Mouse (Mus musculus): ENCODE results near the gene Otof. TPM values are rescaled to one million over a fixed set of nuclear protein-coding genes. Genes with fewer than 3 reads are reported as not detected.

The Otof gene
- polyA plus RNA-seq (2016; fragmentation: Nextera tagmentation; extraction: Ambion mirVana) = 0.42 and 0.73 TPM in 2 replicates

- H3K36me3 ChIP-seq = no peaks in the 10 kb centered on the region
- H3K27ac ChIP-seq (replicated peaks) = no peak within 1 kb of the TSS
- peak; percentile 63; the same call in 1 of the 2 replicates for ATAC-seq (ENCODE audit: low FRiP score, low read depth)
- no peaks in the 10 kb centered on the region for H3K9me3 ChIP-seq
- 30% methylated on average over 11 of the region's 12 CpGs for WGBS
- peaks cover 19% of the 10 kb centered on the region for H3K4me1 ChIP-seq
- peak within 1 kb of the TSS; percentile 31; the same call in 1 of the 2 replicates for H3K9ac ChIP-seq (replicated peaks)
- peak within 1 kb of the TSS; percentile 19 for H3K4me2 ChIP-seq (replicated peaks)
- H3K27me3 ChIP-seq = peaks cover 41% of the 10 kb centered on the region
- no peak within 1 kb of the TSS for H3K4me3 ChIP-seq
Measured at GRCm38 (mm10) chr5:30461821-30462220, at the start of gene Otof. Gene Otof (minus strand): TSS chr5:30461932.

DNA sequence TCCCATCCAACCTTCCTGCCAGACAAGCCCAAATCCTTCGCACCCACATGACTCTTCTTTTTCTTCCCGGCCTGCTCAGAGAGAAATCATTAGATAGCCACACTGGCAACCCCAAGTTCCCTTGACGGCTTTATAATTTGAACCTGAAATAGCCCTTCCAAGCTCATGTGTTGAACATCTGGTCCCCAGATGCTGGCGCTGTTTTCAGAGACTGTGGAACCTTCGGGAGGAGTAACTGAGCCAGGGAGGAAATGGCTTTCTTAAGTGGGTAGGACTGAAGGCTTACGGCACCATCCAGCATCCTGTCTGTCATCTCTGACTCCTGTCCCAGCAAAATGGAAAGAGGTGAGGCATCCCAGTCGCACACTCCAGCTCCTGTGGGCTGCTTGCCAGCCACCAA, 35.6 kb upstream of the Otof start:
- ATAC-seq (ENCODE audit: low FRiP score, low read depth) = no peak

GRCm38 (mm10) chr5:30496821-30497220, 35.1 kb upstream of the Otof start:
- WGBS = 81% methylated on average over 8 of the region's 8 CpGs
- ATAC-seq (ENCODE audit: low FRiP score, low read depth) = no peak
- H3K36me3 ChIP-seq = no peaks in the 10 kb centered on the region

More for the DNA sequence above, 35.6 kb upstream of the Otof start:
- H3K4me1 ChIP-seq = no peaks in the 10 kb centered on the region
- WGBS = 81% methylated on average over 7 of the region's 7 CpGs
- H3K27me3 ChIP-seq = no peaks in the 10 kb centered on the region
- no peaks in the 10 kb centered on the region for H3K9me3 ChIP-seq
- no peak overlapping the region for H3K9ac ChIP-seq (replicated peaks)
- no peaks in the 10 kb centered on the region for H3K36me3 ChIP-seq
- H3K4me2 ChIP-seq (replicated peaks) = no peak overlapping the region
- H3K27ac ChIP-seq (replicated peaks) = no peak overlapping the region
- H3K4me3 ChIP-seq = no peak overlapping the region

DNA sequence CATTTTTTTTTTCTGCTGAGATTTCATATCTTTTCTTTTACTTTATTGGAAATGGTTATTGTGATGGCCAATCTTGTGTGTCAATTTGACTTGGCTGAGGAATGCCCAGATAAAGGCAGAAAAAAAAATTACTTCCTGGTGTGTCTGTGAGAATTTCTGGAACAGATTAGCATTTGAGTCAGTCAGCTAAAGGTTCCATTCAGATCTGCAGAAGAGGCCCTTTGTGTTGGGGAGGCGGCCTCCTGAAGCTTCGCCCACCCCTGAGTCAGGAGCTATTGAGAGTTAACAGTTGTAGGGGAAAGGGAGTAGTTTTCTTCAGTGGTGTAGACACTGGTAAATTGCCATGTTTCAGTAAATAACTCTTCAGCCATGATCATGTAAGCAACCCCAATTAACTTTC, 33.6 kb upstream of the Otof start:
- ATAC-seq (ENCODE audit: low FRiP score, low read depth) = no peak
- Histone ChIP-seq H3K4me2 (replicated peaks) (no peak overlapping the region), H3K36me3 (no peaks in the 10 kb centered on the region), H3K4me3 (no peak overlapping the region), H3K9ac (replicated peaks) (no peak overlapping the region), H3K27me3 (no peaks in the 10 kb centered on the region), H3K4me1 (no peaks in the 10 kb centered on the region), H3K9me3 (no peaks in the 10 kb centered on the region), H3K27ac (replicated peaks) (no peak overlapping the region)
- 29% methylated on average over 2 of the region's 2 CpGs for WGBS

More at GRCm38 (mm10) chr5:30496821-30497220, 35.1 kb upstream of the Otof start:
- Histone ChIP-seq H3K27me3 (no peaks in the 10 kb centered on the region), H3K4me3 (no peak overlapping the region), H3K9ac (replicated peaks) (no peak overlapping the region), H3K9me3 (no peaks in the 10 kb centered on the region), H3K4me2 (replicated peaks) (no peak overlapping the region), H3K4me1 (no peaks in the 10 kb centered on the region), H3K27ac (replicated peaks) (no peak overlapping the region)

DNA sequence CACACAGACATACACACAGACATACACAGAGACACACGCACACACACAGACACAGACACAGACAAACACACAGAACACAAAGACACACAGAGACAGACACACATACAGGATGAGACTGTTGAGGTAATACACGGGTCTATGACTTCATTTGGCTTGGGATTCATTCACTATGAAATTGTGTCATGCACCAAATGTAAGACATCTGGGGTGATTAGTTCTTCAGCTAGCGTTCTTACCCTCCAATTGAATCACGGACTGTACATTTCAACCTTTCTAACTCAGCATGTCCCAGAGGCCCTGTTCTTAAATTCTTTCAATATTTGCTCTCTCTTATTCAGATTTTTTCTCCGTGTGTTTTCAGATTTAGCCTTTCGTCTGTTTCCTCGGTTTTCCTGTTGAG, 32.9 kb upstream of the Otof start:
- Histone ChIP-seq H3K4me3 (no peak overlapping the region), H3K9ac (replicated peaks) (no peak overlapping the region), H3K36me3 (no peaks in the 10 kb centered on the region), H3K4me1 (no peaks in the 10 kb centered on the region), H3K4me2 (replicated peaks) (no peak overlapping the region), H3K27me3 (no peaks in the 10 kb centered on the region), H3K27ac (replicated peaks) (no peak overlapping the region), H3K9me3 (no peaks in the 10 kb centered on the region)
- ATAC-seq (ENCODE audit: low FRiP score, low read depth) = no peak
- WGBS = 87% methylated on average over 7 of the region's 7 CpGs

GRCm38 (mm10) chr5:30493723-30494122, 32.0 kb upstream of the Otof start:
- no peak overlapping the region for H3K9ac ChIP-seq (replicated peaks)
- H3K27me3 ChIP-seq = no peaks in the 10 kb centered on the region
- H3K4me1 ChIP-seq = no peaks in the 10 kb centered on the region
- H3K27ac ChIP-seq (replicated peaks) = no peak overlapping the region
- no peak overlapping the region for H3K4me2 ChIP-seq (replicated peaks)
- H3K9me3 ChIP-seq = no peaks in the 10 kb centered on the region
- ATAC-seq (ENCODE audit: low FRiP score, low read depth) = no peak
- WGBS = 79% methylated on average over 7 of the region's 7 CpGs
- no peak overlapping the region for H3K4me3 ChIP-seq
- no peaks in the 10 kb centered on the region for H3K36me3 ChIP-seq

DNA sequence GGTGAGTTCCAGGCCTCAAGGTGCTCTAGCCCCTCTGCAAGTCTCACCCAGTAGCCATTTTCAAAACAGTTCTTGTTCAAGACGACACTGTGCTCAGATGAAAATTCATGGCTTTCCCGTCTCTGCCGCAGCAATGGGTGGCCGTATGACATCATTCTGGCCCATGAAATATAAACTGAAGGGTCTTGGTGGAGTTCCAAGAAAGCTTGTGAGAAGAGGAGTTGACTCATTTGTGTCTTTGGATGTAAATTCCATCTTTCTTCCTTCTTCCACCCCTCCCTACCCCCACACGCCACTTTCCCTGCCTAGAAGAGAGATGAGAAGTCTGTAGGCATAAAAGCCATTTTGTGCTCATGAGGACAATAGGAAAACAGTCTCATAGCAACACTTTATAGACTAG, 29.1 kb upstream of the Otof start:
- Histone ChIP-seq H3K27me3 (no peaks in the 10 kb centered on the region), H3K4me3 (no peak overlapping the region), H3K4me2 (replicated peaks) (no peak overlapping the region), H3K36me3 (no peaks in the 10 kb centered on the region), H3K27ac (replicated peaks) (no peak overlapping the region), H3K9ac (replicated peaks) (no peak overlapping the region), H3K4me1 (no peaks in the 10 kb centered on the region), H3K9me3 (no peaks in the 10 kb centered on the region)
- ATAC-seq (ENCODE audit: low FRiP score, low read depth) = no peak
- 81% methylated on average over 5 of the region's 5 CpGs for WGBS

DNA sequence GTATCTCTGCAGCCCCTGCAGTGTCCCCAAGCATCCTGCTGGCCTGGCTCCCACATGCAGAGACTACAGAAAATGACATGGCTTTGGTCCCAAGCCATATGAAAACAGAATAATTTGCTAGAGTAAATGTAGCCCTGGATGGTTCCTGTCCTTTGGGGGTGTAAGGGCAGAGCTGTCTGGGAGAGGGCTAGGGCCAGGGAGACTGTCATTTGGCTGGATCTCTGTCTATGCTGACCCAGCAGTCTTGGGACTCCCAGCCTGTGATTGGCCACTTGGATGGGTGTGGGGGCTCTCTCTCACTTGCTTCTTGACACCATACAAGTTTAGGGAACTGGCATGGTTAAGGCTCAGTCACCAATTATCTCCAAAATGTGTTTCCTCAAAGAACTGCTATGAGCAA, 28.5 kb upstream of the Otof start:
- Histone ChIP-seq H3K4me3 (no peak overlapping the region), H3K9me3 (no peaks in the 10 kb centered on the region), H3K4me1 (no peaks in the 10 kb centered on the region), H3K36me3 (no peaks in the 10 kb centered on the region), H3K4me2 (replicated peaks) (no peak overlapping the region), H3K27me3 (no peaks in the 10 kb centered on the region), H3K9ac (replicated peaks) (no peak overlapping the region), H3K27ac (replicated peaks) (no peak overlapping the region)
- ATAC-seq (ENCODE audit: low FRiP score, low read depth) = no peak

DNA sequence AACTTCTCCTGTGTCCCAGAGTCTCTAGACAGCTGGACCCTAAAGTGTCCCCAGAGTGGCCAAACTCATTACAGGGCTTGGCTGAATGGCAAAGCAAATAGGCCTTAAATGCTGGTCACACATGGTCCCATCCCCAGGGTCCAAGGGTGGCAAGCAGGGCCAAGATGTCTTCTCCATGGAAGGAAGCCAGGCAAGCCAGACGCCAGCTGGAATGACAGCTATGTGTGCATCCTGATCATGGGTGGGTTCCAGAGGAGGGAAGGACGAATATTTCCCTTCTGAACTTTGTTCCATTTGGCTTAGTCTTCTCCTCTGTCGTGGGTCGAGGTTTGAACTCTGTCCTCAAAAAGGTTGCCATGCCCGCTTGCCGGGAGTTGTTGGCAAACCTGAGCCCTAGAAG, 23.4 kb upstream of the Otof start:
- Histone ChIP-seq H3K27me3 (no peaks in the 10 kb centered on the region), H3K4me3 (no peak overlapping the region), H3K4me2 (replicated peaks) (no peak overlapping the region), H3K9me3 (no peaks in the 10 kb centered on the region), H3K9ac (replicated peaks) (no peak overlapping the region), H3K4me1 (no peaks in the 10 kb centered on the region), H3K36me3 (no peaks in the 10 kb centered on the region), H3K27ac (replicated peaks) (no peak overlapping the region)
- no peak for ATAC-seq (ENCODE audit: low FRiP score, low read depth)
- WGBS = 85% methylated on average over 6 of the region's 6 CpGs

DNA sequence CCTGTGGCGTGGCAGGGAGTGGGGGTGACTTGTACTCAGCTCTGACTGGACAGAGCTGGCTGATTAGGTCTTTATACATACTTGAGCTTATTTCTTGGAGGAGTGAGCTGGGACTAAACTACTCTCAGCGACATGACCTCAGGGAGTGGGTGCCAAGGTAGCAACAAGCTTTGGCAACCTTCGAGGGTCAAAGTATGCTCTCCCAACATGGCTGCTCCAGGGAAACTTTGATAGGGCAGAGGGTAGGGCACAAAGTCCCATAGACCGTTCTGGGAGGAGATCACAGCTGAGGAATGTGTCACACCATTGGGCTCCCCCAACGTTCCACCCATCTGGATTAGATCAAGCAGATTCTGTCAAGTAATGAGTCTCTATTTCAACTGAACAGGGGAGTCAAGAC, 22.9 kb upstream of the Otof start:
- Histone ChIP-seq H3K4me3 (no peak overlapping the region), H3K9me3 (no peaks in the 10 kb centered on the region), H3K9ac (replicated peaks) (no peak overlapping the region), H3K36me3 (no peaks in the 10 kb centered on the region), H3K27me3 (no peaks in the 10 kb centered on the region), H3K27ac (replicated peaks) (no peak overlapping the region), H3K4me1 (no peaks in the 10 kb centered on the region), H3K4me2 (replicated peaks) (no peak overlapping the region)
- WGBS = 78% methylated on average over 5 of the region's 5 CpGs
- no peak for ATAC-seq (ENCODE audit: low FRiP score, low read depth)

DNA sequence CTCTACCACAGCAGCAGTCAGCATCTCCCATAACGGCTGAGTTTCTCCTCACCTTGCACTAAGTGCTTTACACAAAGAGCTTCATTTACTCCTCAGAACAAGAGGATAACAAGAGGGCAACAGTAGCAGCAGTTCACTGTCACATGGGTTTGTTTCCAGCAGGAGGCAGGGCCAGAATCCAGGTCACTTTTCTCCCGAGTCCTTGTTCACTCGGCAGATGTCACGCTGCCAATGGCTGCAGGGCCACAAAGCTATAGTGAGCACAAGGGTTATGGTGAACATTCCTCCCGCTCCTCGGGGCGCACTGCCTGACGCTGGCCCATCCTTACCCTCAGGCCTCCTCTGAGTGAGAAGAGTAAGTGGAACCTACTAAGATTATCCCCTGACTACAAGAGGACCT, 21.8 kb upstream of the Otof start:
- H3K4me1 ChIP-seq = no peaks in the 10 kb centered on the region
- no peak overlapping the region for H3K9ac ChIP-seq (replicated peaks)
- H3K4me2 ChIP-seq (replicated peaks) = no peak overlapping the region
- no peak overlapping the region for H3K4me3 ChIP-seq
- H3K36me3 ChIP-seq = no peaks in the 10 kb centered on the region
- H3K27me3 ChIP-seq = no peaks in the 10 kb centered on the region
- 81% methylated on average over 8 of the region's 8 CpGs for WGBS
- no peaks in the 10 kb centered on the region for H3K9me3 ChIP-seq
- H3K27ac ChIP-seq (replicated peaks) = no peak overlapping the region
- no peak for ATAC-seq (ENCODE audit: low FRiP score, low read depth)

DNA sequence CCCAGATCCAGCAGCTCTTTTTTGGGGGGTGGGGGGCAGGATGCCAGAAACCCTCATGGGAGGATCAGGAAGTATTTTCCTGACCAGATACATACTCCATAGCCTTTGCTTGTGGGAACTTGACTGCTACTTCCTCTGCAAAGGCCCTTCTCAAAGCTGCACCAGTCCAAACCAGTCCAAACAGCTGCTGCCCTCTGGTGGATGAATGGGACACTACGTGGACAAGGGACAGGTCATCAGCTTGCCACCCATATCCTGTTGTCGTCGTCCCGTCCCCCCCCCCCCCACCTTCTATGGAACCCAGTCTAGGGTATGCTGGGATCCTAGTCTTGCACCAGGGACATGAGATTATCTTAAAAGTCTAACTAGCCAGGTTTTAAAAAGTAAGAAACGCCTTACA, 20.6 kb upstream of the Otof start:
- no peak overlapping the region for H3K27ac ChIP-seq (replicated peaks)
- no peaks in the 10 kb centered on the region for H3K4me1 ChIP-seq
- H3K36me3 ChIP-seq = no peaks in the 10 kb centered on the region
- H3K9me3 ChIP-seq = no peaks in the 10 kb centered on the region
- ATAC-seq (ENCODE audit: low FRiP score, low read depth) = no peak
- no peaks in the 10 kb centered on the region for H3K27me3 ChIP-seq
- no peak overlapping the region for H3K4me2 ChIP-seq (replicated peaks)
- H3K9ac ChIP-seq (replicated peaks) = no peak overlapping the region
- WGBS = 17% methylated on average over 5 of the region's 5 CpGs
- no peak overlapping the region for H3K4me3 ChIP-seq

GRCm38 (mm10) chr5:30476534-30476933, 14.8 kb upstream of the Otof start:
- Histone ChIP-seq H3K9ac (replicated peaks) (no peak overlapping the region), H3K27ac (replicated peaks) (no peak overlapping the region), H3K36me3 (no peaks in the 10 kb centered on the region), H3K4me2 (replicated peaks) (no peak overlapping the region), H3K9me3 (no peaks in the 10 kb centered on the region), H3K4me3 (no peak overlapping the region), H3K27me3 (no peaks in the 10 kb centered on the region), H3K4me1 (no peaks in the 10 kb centered on the region)
- ATAC-seq (ENCODE audit: low FRiP score, low read depth) = no peak
- WGBS = 40% methylated on average over 10 of the region's 10 CpGs
